Mouse (Mus musculus) lung, adult 2 months (tissue): ENCODE results near the gene Gm5129.

Experiments used
- CTCF ChIP-seq: fragments of 200-500 bp; IDR thresholded peaks from 2 replicates; pipeline ENCODE4 v1.5.1; 2011; ENCODE audit warnings: mild to moderate bottlenecking, low read length, control low read depth; ENCODE audit not compliant: insufficient read depth
- POLR2A ChIP-seq: fragments of 200-500 bp; IDR thresholded peaks from 2 replicates; pipeline ENCODE4 v1.6.1; 2011; ENCODE audit warnings: low read depth, mild to moderate bottlenecking, control low read depth, low read length, borderline replicate concordance; ENCODE audit errors: extremely low read depth

DNA sequence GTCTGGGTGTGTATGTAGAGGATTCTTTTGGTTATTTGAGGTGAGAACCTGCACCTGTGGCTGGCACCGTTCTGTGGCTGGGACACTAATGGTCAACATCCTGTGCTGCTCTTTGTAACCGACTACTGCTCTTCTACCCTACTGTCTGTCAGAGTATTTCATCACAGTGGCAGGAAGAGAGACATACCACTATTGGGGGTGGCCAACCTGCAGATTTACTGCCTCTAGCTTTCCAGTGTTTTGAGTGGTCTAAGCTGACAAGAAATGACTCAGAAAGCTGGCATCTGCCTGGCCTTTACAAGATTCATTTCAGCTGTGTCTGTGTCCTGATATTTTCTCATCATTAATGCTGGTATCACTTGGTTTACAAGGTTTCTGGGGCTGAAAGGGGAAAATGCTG lies 36.3 kb upstream of the Gm5129 start:
- TF ChIP-seq POLR2A (no peak), CTCF (no peak)
